Mouse (Mus musculus) E14TG2a.4 (cell line): ENCODE results near the gene Mterf1a.
"Not testable (repeated sequence)": the region's sequence is repeated elsewhere in the genome, so short reads cannot be mapped to it uniquely, and the experiment has no call there.

Experiments
- H3K27me3 ChIP-seq: 2 replicates; pipeline ENCODE4 v1.6.1; 2014; ENCODE audit warnings: low read length, control low read depth; ENCODE audit not compliant: insufficient read depth
- H3K36me3 ChIP-seq: 2 replicates; pipeline ENCODE4 v1.6.1; 2014; ENCODE audit warnings: low read length, control low read depth; ENCODE audit not compliant: insufficient read depth
- H3K4me1 ChIP-seq: replicated peaks from 2 replicates; pipeline ENCODE4 v1.6.1; 2014; ENCODE audit warnings: low read depth, low read length, control low read depth
- H3K4me3 ChIP-seq: replicated peaks from 2 replicates; pipeline ENCODE4 v1.5.1; 2014; ENCODE audit warnings: mild to moderate bottlenecking, low read length
- H3K9me3 ChIP-seq: 2 replicates; pipeline ENCODE4 v1.6.1; 2014; ENCODE audit warnings: low read length, control low read depth
- CTCF ChIP-seq: conservative IDR thresholded peaks from 2 replicates; pipeline ENCODE4 v1.5.1; 2014; ENCODE audit warnings: low read length
- NANOG ChIP-seq: IDR thresholded peaks from 2 replicates; pipeline ENCODE4 v1.6.1; 2014; ENCODE audit warnings: borderline replicate concordance, low read length, mixed read lengths
- POU5F1 ChIP-seq: IDR thresholded peaks from 2 replicates; pipeline ENCODE4 v1.6.1; 2014; ENCODE audit warnings: low read length, borderline replicate concordance

Gene Mterf1a

DNA sequence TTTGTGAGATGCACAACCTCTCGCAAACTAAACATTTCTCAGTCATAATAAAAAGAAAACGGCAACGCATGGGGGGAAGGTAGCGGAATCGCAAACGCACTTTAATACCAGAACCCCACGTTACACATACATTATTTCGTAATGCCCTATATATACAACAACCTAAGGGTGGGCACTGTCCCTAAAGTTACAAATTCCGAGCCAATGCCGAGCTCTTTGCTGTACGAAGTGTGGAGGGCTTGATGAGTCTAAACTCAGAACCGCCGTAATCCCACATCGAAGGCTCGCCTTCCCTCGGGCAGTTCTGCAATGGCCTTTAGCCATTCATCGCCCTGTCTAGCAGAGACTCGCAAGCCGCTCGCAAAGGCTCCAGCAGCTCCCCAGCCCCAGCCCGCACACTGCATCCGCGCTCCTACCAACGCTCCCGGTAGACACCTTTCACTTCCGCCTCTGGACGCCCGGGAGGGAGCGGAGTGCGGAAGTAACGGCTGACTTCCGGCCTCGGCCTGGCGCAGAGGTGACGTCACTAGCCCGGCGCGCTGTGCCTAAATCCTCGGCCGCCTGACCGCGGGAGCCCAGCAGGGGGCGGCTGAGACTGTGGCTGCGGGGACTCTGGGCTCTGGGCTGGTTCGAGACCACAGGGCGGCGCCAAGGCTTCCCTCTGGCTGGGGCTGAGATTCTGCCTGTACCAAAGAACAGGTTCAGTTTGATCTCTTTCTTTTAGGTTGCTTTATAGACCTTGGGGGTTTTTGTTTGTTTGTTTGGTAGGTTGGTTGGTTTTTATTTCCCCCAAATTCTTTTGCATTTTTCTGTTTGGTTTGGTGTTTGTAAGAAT is at the start of gene Mterf1a:
Gene Mterf1a (minus strand): TSS at position 475 of the 835 bp plus-strand sequence.
- peaks cover 36% of the 10 kb centered on the region for H3K9me3 ChIP-seq
- H3K36me3 ChIP-seq, H3K27me3 ChIP-seq, H3K4me1 ChIP-seq: not testable (repeated sequence)
- H3K4me3 ChIP-seq: peak within 1 kb of the TSS; percentile 74

DNA sequence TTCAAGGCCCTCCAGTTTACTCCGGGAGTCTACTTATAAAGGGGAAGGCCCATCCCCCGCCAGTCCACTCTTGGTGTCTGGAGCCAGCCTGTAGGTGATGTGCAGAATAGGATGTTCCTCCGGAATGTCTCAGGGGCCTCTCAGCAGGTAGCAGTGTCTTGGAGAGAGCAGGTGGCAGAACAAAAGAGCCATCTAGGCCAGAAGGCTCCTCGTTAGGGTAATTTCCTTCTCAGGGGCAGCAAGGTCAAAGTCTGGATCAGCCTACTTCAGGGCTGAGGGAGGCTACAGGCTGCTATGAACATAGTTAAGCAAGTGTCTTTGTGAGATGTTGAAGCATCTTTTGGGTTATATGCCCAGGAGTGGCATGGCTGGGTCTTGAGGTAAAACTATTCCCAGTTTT is 49.4 kb upstream of the Mterf1a start:
- H3K4me3 ChIP-seq, H3K9me3 ChIP-seq, H3K27me3 ChIP-seq, H3K36me3 ChIP-seq: not testable (repeated sequence)
- peak; percentile 81 for TF ChIP-seq NANOG
- peaks cover 38% of the 10 kb centered on the region for H3K4me1 ChIP-seq

DNA sequence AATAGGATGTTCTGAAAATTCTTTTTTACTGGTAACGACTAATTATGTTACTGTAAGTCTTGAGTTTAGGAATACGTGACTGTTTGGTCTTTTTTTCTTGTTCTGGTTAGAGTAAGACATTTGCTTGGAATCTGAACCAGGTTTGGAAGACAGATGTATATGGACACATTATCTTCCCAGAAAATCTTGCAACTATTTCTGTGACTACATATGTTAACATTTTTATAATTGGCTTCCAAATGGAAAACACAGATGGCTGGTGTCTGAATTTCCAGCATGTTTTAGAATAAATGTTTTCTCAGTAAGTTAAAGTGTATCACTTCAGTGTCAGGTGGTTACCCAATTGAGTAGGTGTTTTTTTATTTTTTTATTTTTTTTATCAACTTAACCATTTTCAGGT is 47.5 kb upstream of the Mterf1a start:
- Histone ChIP-seq H3K27me3 (no peaks in the 10 kb centered on the region), H3K4me3 (no peak overlapping the region), H3K9me3 (no peaks in the 10 kb centered on the region), H3K4me1 (peaks cover 44% of the 10 kb centered on the region), H3K36me3 (no peaks in the 10 kb centered on the region)
- TF ChIP-seq NANOG: no peak
- TF ChIP-seq POU5F1: no peak
- no peak for TF ChIP-seq CTCF

DNA sequence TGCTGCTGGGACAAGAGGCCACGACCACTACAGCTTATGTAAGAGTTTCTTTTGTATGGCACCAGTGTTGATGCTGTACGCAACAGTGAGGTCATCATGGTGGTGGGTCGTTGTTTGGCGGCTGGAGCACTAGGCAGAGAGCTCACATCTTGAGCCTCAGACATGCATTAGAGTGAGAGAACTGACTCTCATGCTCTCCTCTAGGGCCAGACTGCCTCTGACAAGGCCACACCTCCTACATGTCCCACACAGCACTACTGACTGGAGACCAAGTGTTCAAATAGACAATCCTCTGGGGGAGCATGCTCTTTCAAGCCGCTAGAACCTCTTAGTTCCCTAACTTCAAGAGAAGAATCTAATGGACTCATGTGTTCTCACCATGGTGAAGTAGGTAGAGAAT is 45.6 kb upstream of the Mterf1a start:
- Histone ChIP-seq H3K4me1 (peaks cover 42% of the 10 kb centered on the region), H3K36me3 (no peaks in the 10 kb centered on the region), H3K9me3 (no peaks in the 10 kb centered on the region), H3K27me3 (no peaks in the 10 kb centered on the region), H3K4me3 (no peak overlapping the region)
- TF ChIP-seq POU5F1: no peak

DNA sequence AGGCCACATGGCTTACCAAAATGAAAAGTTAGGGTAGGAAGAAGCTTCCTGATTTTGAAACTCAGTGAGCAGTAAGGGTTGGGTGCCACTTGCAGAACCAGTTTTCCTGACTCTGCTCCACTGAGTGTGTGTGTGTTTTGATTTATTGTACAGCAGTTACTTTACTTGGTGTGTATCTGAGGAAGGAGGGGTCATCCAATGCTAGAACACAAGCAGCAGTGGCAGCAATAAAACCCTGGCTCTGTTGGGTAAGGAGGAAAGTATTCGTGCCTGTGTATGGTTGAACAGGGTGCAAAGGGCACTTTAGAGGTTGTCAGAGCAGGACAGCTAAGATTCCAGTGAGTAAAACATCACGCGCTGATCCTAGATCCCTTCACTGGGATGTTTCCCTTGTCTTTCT is 45.2 kb upstream of the Mterf1a start:
- no peaks in the 10 kb centered on the region for H3K9me3 ChIP-seq

DNA sequence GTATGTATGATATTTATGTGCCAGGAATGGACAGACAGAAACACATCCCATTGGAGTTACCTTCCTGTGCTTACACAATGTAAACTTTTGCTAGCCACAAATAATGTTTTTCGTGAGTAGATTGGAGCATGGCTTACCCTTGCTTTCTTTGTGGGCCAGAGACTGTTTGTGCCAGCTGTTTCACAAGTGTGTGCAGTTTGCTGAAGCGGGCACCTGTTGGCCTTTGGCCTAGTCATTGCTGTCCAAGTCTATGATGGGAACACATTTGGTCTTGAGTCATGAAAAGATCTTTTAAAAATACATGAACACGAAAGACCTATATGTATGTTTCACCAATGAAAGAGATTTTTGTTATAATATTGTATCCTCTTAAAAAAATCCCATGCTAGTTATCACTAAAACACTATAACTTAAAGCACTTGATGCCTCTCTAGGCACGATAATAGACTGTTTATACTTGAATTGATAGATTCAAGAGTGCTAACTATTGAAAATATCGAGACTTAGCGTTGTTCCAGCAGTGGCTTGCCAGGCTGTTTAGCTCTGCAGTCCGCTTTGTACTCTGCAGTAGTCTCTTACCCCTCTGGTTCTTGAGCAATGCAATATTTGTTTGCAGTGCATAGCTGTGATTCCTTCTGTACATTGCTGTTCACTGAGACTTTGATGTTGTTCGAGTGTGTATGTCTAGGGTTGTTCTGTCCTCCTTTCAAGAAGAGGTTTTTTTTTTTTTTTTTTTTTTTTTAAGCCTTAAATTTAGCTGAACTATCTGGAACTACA is 42.2 kb upstream of the Mterf1a start:
- Histone ChIP-seq H3K4me1 (peaks cover 22% of the 10 kb centered on the region), H3K4me3 (no peak overlapping the region), H3K9me3 (no peaks in the 10 kb centered on the region), H3K27me3 (no peaks in the 10 kb centered on the region), H3K36me3 (no peaks in the 10 kb centered on the region)
- TF ChIP-seq CTCF: no peak
- TF ChIP-seq POU5F1: no peak
- no peak for TF ChIP-seq NANOG

More for the DNA sequence above, 45.2 kb upstream of the Mterf1a start:
- Histone ChIP-seq H3K27me3 (no peaks in the 10 kb centered on the region), H3K4me3 (no peak overlapping the region), H3K36me3 (no peaks in the 10 kb centered on the region), H3K4me1 (peaks cover 38% of the 10 kb centered on the region)
- no peak for TF ChIP-seq POU5F1
- TF ChIP-seq NANOG: no peak
- TF ChIP-seq CTCF: no peak

DNA sequence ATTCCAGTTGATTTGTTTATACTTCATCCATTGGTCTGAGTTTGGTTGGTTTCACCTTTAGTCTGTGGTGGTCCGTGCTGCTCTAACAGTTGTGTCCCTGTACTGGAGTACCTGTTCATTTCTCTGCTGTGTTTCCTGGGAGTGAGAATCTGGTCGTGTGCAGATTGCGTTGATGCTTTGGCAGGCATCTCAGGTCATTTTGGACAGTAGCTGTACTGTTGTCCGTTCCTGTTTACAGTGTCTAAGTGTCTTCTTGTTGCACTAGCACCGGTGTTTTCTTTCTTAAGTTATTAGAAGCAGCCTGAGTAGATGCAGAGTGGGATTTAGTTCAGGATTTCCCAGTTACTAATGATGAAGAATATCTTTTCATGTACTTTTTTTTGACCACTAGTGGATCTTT is 41.5 kb upstream of the Mterf1a start:
- Histone ChIP-seq H3K9me3 (no peaks in the 10 kb centered on the region), H3K27me3 (peaks cover under 1% of the 10 kb centered on the region; the same call in 1 of the 2 replicates), H3K4me3 (no peak overlapping the region), H3K36me3 (no peaks in the 10 kb centered on the region), H3K4me1 (peaks cover 22% of the 10 kb centered on the region)
- TF ChIP-seq NANOG (no peak), POU5F1 (no peak), CTCF (no peak)

DNA sequence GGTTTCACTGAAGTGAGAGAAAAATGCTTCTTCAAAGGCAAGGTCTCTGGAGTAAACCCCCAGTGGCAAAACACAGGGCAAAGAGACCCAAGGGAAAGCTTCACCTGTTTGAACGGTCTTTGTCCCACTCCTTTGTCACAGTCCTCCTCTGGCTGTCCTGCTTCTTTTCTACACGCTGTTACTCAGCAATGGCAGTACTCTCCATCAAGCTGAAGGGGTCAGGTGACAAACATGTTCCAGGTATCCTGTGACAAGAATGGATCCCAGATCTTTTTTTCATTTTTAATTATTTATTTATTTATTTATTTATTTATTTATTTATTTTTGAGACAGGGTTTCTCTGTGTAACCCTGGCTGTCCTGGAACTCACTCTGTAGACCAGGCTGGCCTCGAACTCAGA is 39.8 kb upstream of the Mterf1a start:
- Histone ChIP-seq H3K27me3 (peaks cover 2% of the 10 kb centered on the region; the same call in 1 of the 2 replicates), H3K4me3 (no peak overlapping the region), H3K4me1 (peaks cover 29% of the 10 kb centered on the region), H3K9me3 (no peaks in the 10 kb centered on the region), H3K36me3 (no peaks in the 10 kb centered on the region)
- no peak for TF ChIP-seq NANOG
- TF ChIP-seq CTCF: no peak
- no peak for TF ChIP-seq POU5F1
